In genomic region chr9:84278295-84278694, GRCm38 (mm10) we compare ENCODE assay signal across 22 mouse cellular contexts.
DNase-seq lines count a peak whose midpoint lies in the region; ATAC-seq and TF ChIP-seq lines count a peak whose summit lies in the region.
"Had no signal": no experiment of that assay in that cellular context is flagged by ENCODE, and none has a peak within 500 bp of the region (broad histone marks: within the 10 kb centered on the region; RNA-seq: fewer than 3 reads in every experiment).

No protein-coding gene starts in this region.

- TF ChIP-seq CTCF in brain, embryonic 14.5 days (IDR thresholded peaks at IDR 0.05; ENCODE audit: borderline replicate concordance, extremely low read depth, insufficient read depth, insufficient read length) = no peak

- H3K9ac ChIP-seq in hindbrain, embryonic 11.5 days (ENCODE audit: low read depth, low read length) = no peak overlapping the region
- H3K9ac ChIP-seq in hindbrain, embryonic 16.5 days (ENCODE audit: low read depth, low read length) = no peak overlapping the region
- H3K9ac ChIP-seq in forebrain, embryonic 12.5 days = no peak overlapping the region
- no peak overlapping the region for H3K9ac ChIP-seq in forebrain, embryonic 16.5 days (replicated peaks; ENCODE audit: low read depth, low read length)
- H3K9ac ChIP-seq: heart, embryonic 13.5 days; intestine, embryonic 15.5 days had no signal

- H3K9me3 ChIP-seq in hindbrain, embryonic 11.5 days (ENCODE audit: control insufficient read depth, low read length) = no peaks in the 10 kb centered on the region
- H3K9me3 ChIP-seq in hindbrain, embryonic 16.5 days (ENCODE audit: control insufficient read depth, low read length) = no peaks in the 10 kb centered on the region; the same call in 1 of the 2 replicates
- H3K9me3 ChIP-seq in forebrain, embryonic 12.5 days = peaks cover 7% of the 10 kb centered on the region; the same call in 1 of the 2 replicates
- no peaks in the 10 kb centered on the region for H3K9me3 ChIP-seq in forebrain, embryonic 16.5 days (ENCODE audit: control insufficient read depth, low read length)
- H3K9me3 ChIP-seq: intestine, embryonic 15.5 days had no signal

- DNase-seq in hindbrain, embryonic 11.5 days (ENCODE audit: low spot score) = no peak
- peak; percentile 71 for DNase-seq in brain, embryonic 14.5 days (ENCODE audit: low read depth)
- DNase-seq in adrenal gland, adult 18-20 months (ENCODE audit: low spot score in 2 of 2) = no peak
- DNase-seq: adrenal gland, adult 2 months; adrenal gland, postnatal 25 days; cerebellum, adult 2 months; cerebellum, postnatal 10 days; gastrocnemius, adult 2 months; gastrocnemius, postnatal 25 days; heart, postnatal 4 days; kidney, adult 18-20 months had no signal

- no peaks in the 10 kb centered on the region; the same call in 1 of the 2 replicates for H3K4me1 ChIP-seq in hindbrain, embryonic 11.5 days (replicated peaks; ENCODE audit: control insufficient read depth, insufficient read depth, low read length)
- no peaks in the 10 kb centered on the region for H3K4me1 ChIP-seq in hindbrain, embryonic 16.5 days (ENCODE audit: control insufficient read depth, insufficient read depth, low read depth, low read length)
- peaks cover 23% of the 10 kb centered on the region for H3K4me1 ChIP-seq in forebrain, embryonic 12.5 days
- H3K4me1 ChIP-seq in forebrain, embryonic 16.5 days (replicated peaks; ENCODE audit: control insufficient read depth, insufficient read depth, low read length) = peaks cover 2% of the 10 kb centered on the region; the same call in 1 of the 2 replicates
- H3K4me1 ChIP-seq: embryonic facial prominence, embryonic 10.5 days; heart, embryonic 13.5 days; intestine, embryonic 15.5 days had no signal

- no peak overlapping the region for H3K4me2 ChIP-seq in hindbrain, embryonic 11.5 days (replicated peaks; ENCODE audit: low read depth, low read length)
- no peak overlapping the region for H3K4me2 ChIP-seq in hindbrain, embryonic 16.5 days (ENCODE audit: low read length)
- no peak overlapping the region for H3K4me2 ChIP-seq in forebrain, embryonic 12.5 days
- H3K4me2 ChIP-seq in forebrain, embryonic 16.5 days (ENCODE audit: low read length) = no peak overlapping the region
- H3K4me2 ChIP-seq: heart, embryonic 13.5 days; intestine, embryonic 15.5 days had no signal

- WGBS in hindbrain, embryonic 11.5 days = 63% methylated on average over 4 of the region's 4 CpGs
- 49% methylated on average over 4 of the region's 4 CpGs for WGBS in hindbrain, embryonic 16.5 days
- WGBS in forebrain, embryonic 12.5 days = 20% methylated on average over 4 of the region's 4 CpGs
- WGBS in forebrain, embryonic 16.5 days = 17% methylated on average over 4 of the region's 4 CpGs

- no peaks in the 10 kb centered on the region for H3K27me3 ChIP-seq in hindbrain, embryonic 11.5 days (ENCODE audit: control insufficient read depth, insufficient read depth, low read length)
- H3K27me3 ChIP-seq in hindbrain, embryonic 16.5 days (replicated peaks; ENCODE audit: control insufficient read depth, insufficient read depth, low read length) = no peaks in the 10 kb centered on the region
- no peaks in the 10 kb centered on the region for H3K27me3 ChIP-seq in forebrain, embryonic 12.5 days
- H3K27me3 ChIP-seq in forebrain, embryonic 16.5 days (replicated peaks; ENCODE audit: control insufficient read depth, insufficient read depth, low read length) = no peaks in the 10 kb centered on the region
- H3K27me3 ChIP-seq: CH12.LX; heart, embryonic 13.5 days; intestine, embryonic 15.5 days; Patski had no signal

- 0 out of 2 replicates have a peak, but pooled peaks have one; percentile 36 for ATAC-seq in hindbrain, embryonic 11.5 days (ENCODE audit: low FRiP score)
- no peak for ATAC-seq in hindbrain, embryonic 16.5 days
- ATAC-seq in forebrain, embryonic 12.5 days (ENCODE audit: low FRiP score) = no peak; the same call in 1 of the 2 replicates
- no peak for ATAC-seq in forebrain, embryonic 16.5 days
- ATAC-seq in erythroblast, adult 5-6 weeks (replicated peaks; ENCODE audit: low FRiP score, poor library complexity, severe bottlenecking) = no peak
- ATAC-seq: activated CD4-positive, CD25-positive, alpha-beta regulatory T cell, adult 4 months; intestine, embryonic 15.5 days; Patski had no signal

- H3K4me3 ChIP-seq in hindbrain, embryonic 11.5 days (ENCODE audit: low read depth, low read length) = no peak overlapping the region
- no peak overlapping the region for H3K4me3 ChIP-seq in hindbrain, embryonic 16.5 days (ENCODE audit: low read length)
- H3K4me3 ChIP-seq in forebrain, embryonic 12.5 days (replicated peaks) = no peak overlapping the region
- no peak overlapping the region for H3K4me3 ChIP-seq in forebrain, embryonic 16.5 days (replicated peaks; ENCODE audit: low read length)
- H3K4me3 ChIP-seq: embryonic facial prominence, embryonic 10.5 days; erythroblast, embryonic 14.5 days; gastrocnemius, adult 2 months; heart, embryonic 13.5 days; intestine, embryonic 15.5 days had no signal

- TF ChIP-seq POLR2A in brain, embryonic 14.5 days (IDR thresholded peaks at IDR 0.05; ENCODE audit: borderline replicate concordance, extremely low read depth, insufficient read depth, insufficient read length, poor library complexity, severe bottlenecking) = no peak

- no peaks in the 10 kb centered on the region for H3K36me3 ChIP-seq in hindbrain, embryonic 11.5 days (ENCODE audit: control insufficient read depth, insufficient read depth, low read length)
- H3K36me3 ChIP-seq in hindbrain, embryonic 16.5 days (ENCODE audit: control insufficient read depth, insufficient read depth, low read length) = no peaks in the 10 kb centered on the region
- H3K36me3 ChIP-seq in forebrain, embryonic 12.5 days (replicated peaks) = no peaks in the 10 kb centered on the region
- no peaks in the 10 kb centered on the region for H3K36me3 ChIP-seq in forebrain, embryonic 16.5 days (ENCODE audit: control insufficient read depth, insufficient read depth)
- H3K36me3 ChIP-seq: embryonic facial prominence, embryonic 10.5 days; heart, embryonic 13.5 days; intestine, embryonic 15.5 days had no signal

- no peak overlapping the region for H3K27ac ChIP-seq in hindbrain, embryonic 11.5 days (ENCODE audit: low read depth, low read length)
- no peak overlapping the region for H3K27ac ChIP-seq in hindbrain, embryonic 16.5 days (ENCODE audit: low read depth, low read length)
- peak overlapping the region; percentile 62; the same call in 1 of the 2 replicates for H3K27ac ChIP-seq in forebrain, embryonic 12.5 days
- H3K27ac ChIP-seq in forebrain, embryonic 16.5 days (ENCODE audit: low read length) = peak overlapping the region; percentile 46; the same call in 1 of the 2 replicates
- H3K27ac ChIP-seq: embryonic facial prominence, embryonic 10.5 days; gastrocnemius, adult 2 months; heart, embryonic 13.5 days; intestine, embryonic 15.5 days had no signal

Comparison
In these comparisons a context has a peak if more than half of its experiments do, and no peak if none do; other contexts are left out.
1. H3K27ac ChIP-seq: peak in forebrain, embryonic 12.5 days (single experiment) and forebrain, embryonic 16.5 days (single experiment); none in hindbrain, embryonic 11.5 days (single experiment) and hindbrain, embryonic 16.5 days (single experiment).